28 mouse cellular contexts compared by ENCODE assay signal in genomic region chr4:45311056-45311455, GRCm38 (mm10).
"Had no signal": no experiment of that assay in that cellular context is flagged by ENCODE, and none has a peak within 500 bp of the region (broad histone marks: within the 10 kb centered on the region; RNA-seq: fewer than 3 reads in every experiment).

No protein-coding gene starts in this region.

- H3K27me3 ChIP-seq: limb, embryonic 12.5 days; limb, embryonic 13.5 days; limb, embryonic 15.5 days; liver, embryonic 12.5 days; liver, embryonic 13.5 days; liver, embryonic 15.5 days; lung, embryonic 15.5 days; megakaryocyte, embryonic 14.5 days; midbrain, embryonic 12.5 days; midbrain, embryonic 13.5 days; midbrain, embryonic 15.5 days; neural tube, embryonic 12.5 days had no signal

- H3K9me3 ChIP-seq: limb, embryonic 10.5 days; limb, embryonic 12.5 days; limb, embryonic 13.5 days; limb, embryonic 15.5 days; liver, embryonic 12.5 days; liver, embryonic 13.5 days; liver, embryonic 15.5 days; lung, embryonic 15.5 days; megakaryocyte, embryonic 14.5 days; midbrain, embryonic 10.5 days; midbrain, embryonic 12.5 days; midbrain, embryonic 13.5 days; midbrain, embryonic 15.5 days; neural tube, embryonic 12.5 days had no signal

- H3K27ac ChIP-seq: limb, embryonic 10.5 days; limb, embryonic 12.5 days; limb, embryonic 13.5 days; limb, embryonic 15.5 days; liver, embryonic 12.5 days; liver, embryonic 13.5 days; liver, embryonic 14.5 days; liver, embryonic 15.5 days; lung, embryonic 15.5 days; macrophage; midbrain, embryonic 10.5 days; midbrain, embryonic 12.5 days; midbrain, embryonic 13.5 days; midbrain, embryonic 15.5 days; neural tube, embryonic 12.5 days had no signal

- DNase-seq: left cerebral cortex, postnatal 4 days; liver; liver, embryonic 13.5 days; liver, postnatal 0 days; lung, adult 18-20 months; lung, adult 2 months; lung, embryonic 14.5 days; lung, postnatal 10 days; lung, postnatal 14 days; lung, postnatal 36 days; lung, postnatal 4 days; midbrain, embryonic 14.5 days had no signal

- H3K4me3 ChIP-seq: limb, embryonic 10.5 days; limb, embryonic 12.5 days; limb, embryonic 13.5 days; limb, embryonic 15.5 days; liver, embryonic 12.5 days; liver, embryonic 13.5 days; liver, embryonic 15.5 days; lung, embryonic 15.5 days; megakaryocyte, embryonic 14.5 days; midbrain, embryonic 10.5 days; midbrain, embryonic 12.5 days; midbrain, embryonic 13.5 days; midbrain, embryonic 15.5 days; myocyte; neural tube, embryonic 12.5 days had no signal

- H3K4me1 ChIP-seq: limb, embryonic 10.5 days; limb, embryonic 12.5 days; limb, embryonic 13.5 days; limb, embryonic 15.5 days; liver, embryonic 12.5 days; liver, embryonic 13.5 days; liver, embryonic 15.5 days; lung, embryonic 15.5 days; midbrain, embryonic 10.5 days; midbrain, embryonic 12.5 days; midbrain, embryonic 13.5 days; midbrain, embryonic 15.5 days; neural tube, embryonic 12.5 days had no signal
